Mouse (Mus musculus) liver, embryonic 14.5 days (tissue): Measurements from ENCODE around the gene Tmod4.

Experiments
- CTCF ChIP-seq: IDR thresholded peaks from 2 replicates; pipeline ENCODE4 v1.5.1; 2016; ENCODE audit warnings: antibody characterized with exemption, low read depth, control low read depth
- EP300 ChIP-seq: IDR thresholded peaks from 2 replicates; pipeline ENCODE4 v1.6.1; 2016; ENCODE audit warnings: antibody characterized with exemption, low read depth

DNA sequence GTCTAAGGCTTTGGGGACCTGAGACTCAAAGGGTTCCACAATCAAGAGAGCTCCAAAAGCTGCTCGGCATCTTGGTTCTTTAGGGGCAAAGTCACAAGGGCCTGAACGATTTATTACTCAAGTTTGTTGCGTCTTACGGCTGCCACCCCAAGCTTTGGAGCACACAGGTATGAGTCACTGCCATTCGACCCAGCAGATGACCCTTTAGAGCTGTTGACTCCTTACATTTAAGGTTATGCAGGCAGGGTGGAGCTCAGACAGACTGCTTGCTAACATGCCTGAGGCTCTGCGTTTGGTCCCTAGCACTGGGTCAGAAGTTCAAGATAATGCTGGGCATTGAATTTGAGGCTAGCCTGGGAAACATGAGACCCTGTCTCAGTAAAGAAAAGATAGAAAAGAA lies 53.3 kb downstream of the Tmod4 start:
- TF ChIP-seq CTCF (no peak), EP300 (no peak)
